Mouse (Mus musculus) WW6 (cell line): Measurements from ENCODE around the gene Nt5c2.

ENCODE experiments used
- DNase-seq: peaks from one replicate; pipeline ENCODE4 v3.0.0-alpha.2; 2013; ENCODE audit warnings: low read depth, low spot score

Gene Nt5c2

GRCm38 (mm10) chr19:46967861-46968260 is 47.1 kb downstream of the Nt5c2 start:
- no peak for DNase-seq

- no peak for DNase-seq
Measured at GRCm38 (mm10) chr19:46966330-46966729, 48.6 kb downstream of the Nt5c2 start.

GRCm38 (mm10) chr19:46965496-46965895 is 49.5 kb downstream of the Nt5c2 start:
- DNase-seq: no peak

GRCm38 (mm10) chr19:46964353-46964752 is 50.6 kb downstream of the Nt5c2 start:
- no peak for DNase-seq

- no peak for DNase-seq
Measured at GRCm38 (mm10) chr19:46963440-46963839, 51.5 kb downstream of the Nt5c2 start.

GRCm38 (mm10) chr19:46962841-46963240 is 52.1 kb downstream of the Nt5c2 start:
- no peak for DNase-seq

- peak; percentile 77 for DNase-seq
Measured at GRCm38 (mm10) chr19:46962171-46962772, 52.7 kb downstream of the Nt5c2 start.

- peak; percentile 54 for DNase-seq
Measured at GRCm38 (mm10) chr19:46961652-46962051, 53.3 kb downstream of the Nt5c2 start.

GRCm38 (mm10) chr19:46961047-46961651 is 53.8 kb downstream of the Nt5c2 start:
- no peak for DNase-seq

GRCm38 (mm10) chr19:46960101-46961046 is 54.6 kb downstream of the Nt5c2 start:
- no peak for DNase-seq

GRCm38 (mm10) chr19:46959536-46959935 is 55.4 kb downstream of the Nt5c2 start:
- no peak for DNase-seq

- DNase-seq: no peak
Measured at GRCm38 (mm10) chr19:46958566-46958965, 56.4 kb downstream of the Nt5c2 start.

- no peak for DNase-seq
Measured at GRCm38 (mm10) chr19:46957971-46958370, 57.0 kb downstream of the Nt5c2 start.

GRCm38 (mm10) chr19:46957001-46957400 is 58.0 kb downstream of the Nt5c2 start:
- DNase-seq: no peak

GRCm38 (mm10) chr19:46956410-46956809 is 58.5 kb downstream of the Nt5c2 start:
- DNase-seq: no peak

- DNase-seq: no peak
Measured at GRCm38 (mm10) chr19:46955630-46956029, 59.3 kb downstream of the Nt5c2 start.

- no peak for DNase-seq
Measured at GRCm38 (mm10) chr19:46953536-46953935, 61.4 kb downstream of the Nt5c2 start.

GRCm38 (mm10) chr19:46952986-46953385 is 62.0 kb downstream of the Nt5c2 start:
- DNase-seq: no peak

- no peak for DNase-seq
Measured at GRCm38 (mm10) chr19:46944341-46944740, 70.6 kb downstream of the Nt5c2 start.

- no peak for DNase-seq
Measured at GRCm38 (mm10) chr19:46937173-46937572, 77.8 kb downstream of the Nt5c2 start.

GRCm38 (mm10) chr19:46934025-46934424 is 80.9 kb downstream of the Nt5c2 start:
- DNase-seq: no peak

- DNase-seq: no peak
Measured at GRCm38 (mm10) chr19:46932608-46933007, 82.3 kb downstream of the Nt5c2 start.
